Mouse (Mus musculus) gastrocnemius, adult 8-10 months (tissue): Measurements from ENCODE around the gene Arhgap44. TPM values are rescaled to one million over a fixed set of nuclear protein-coding genes. Genes with fewer than 3 reads are reported as not detected.

ENCODE experiments used
- DNase-seq, 2 experiments: peaks; one replicate each; pipeline ENCODE4 v3.0.0; 2022; ENCODE audit warnings: low spot score in 2 of 2
- total RNA-seq, 4 experiments: library from RNA; stranded (reverse); gene quantifications; 2 replicates each; pipeline ENCODE4 v1.2.4; 2022

The Arhgap44 gene
- total RNA-seq, result 10 to 100 TPM in 3 of 4 experiments, 1 to 10 TPM in 1; 8.4 to 11.2 (median 10.9) TPM

DNA sequence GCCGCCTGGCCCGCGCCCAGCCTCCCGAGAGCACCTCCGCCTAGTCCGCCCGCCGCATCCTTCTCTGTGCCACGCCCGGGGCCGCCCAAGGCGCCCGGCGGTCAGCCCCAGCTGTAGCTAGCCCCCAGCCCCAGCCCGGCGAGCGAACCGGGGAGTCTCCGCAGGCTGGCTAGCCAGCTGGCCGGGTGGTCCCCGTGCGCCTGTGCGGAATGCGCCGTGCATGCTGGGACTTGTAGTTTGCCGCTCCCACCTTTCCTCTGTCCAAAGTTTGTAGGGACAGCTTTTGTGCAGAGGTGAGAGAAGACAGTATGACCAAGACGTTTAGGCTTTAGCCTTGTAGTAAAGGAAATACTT lies at the start of gene Arhgap44:
Arhgap44 (minus strand) TSS at position 195 of the 354 bp plus-strand sequence.
- DNase-seq, result peak; percentile 18 to 38

DNA sequence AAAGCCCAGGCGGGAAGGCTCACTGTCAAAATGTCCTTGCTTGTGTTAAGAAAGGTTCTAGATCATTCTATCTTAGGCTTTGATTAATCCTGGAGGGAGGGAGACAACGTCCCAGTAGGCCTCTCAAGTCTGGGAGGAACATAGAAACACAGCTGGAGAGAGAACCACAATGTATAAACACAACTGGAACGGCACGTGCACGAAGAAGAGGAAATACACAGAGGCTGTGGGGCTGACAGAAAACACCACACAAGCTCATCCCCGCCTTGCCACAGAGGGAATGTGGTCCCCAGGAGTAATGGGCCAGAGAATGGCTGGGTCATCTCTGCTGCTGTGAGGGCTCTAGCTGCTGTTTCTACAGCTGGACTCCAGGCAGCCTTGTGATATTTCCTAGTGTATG lies 48.9 kb upstream of the Arhgap44 start:
- no peak for DNase-seq

DNA sequence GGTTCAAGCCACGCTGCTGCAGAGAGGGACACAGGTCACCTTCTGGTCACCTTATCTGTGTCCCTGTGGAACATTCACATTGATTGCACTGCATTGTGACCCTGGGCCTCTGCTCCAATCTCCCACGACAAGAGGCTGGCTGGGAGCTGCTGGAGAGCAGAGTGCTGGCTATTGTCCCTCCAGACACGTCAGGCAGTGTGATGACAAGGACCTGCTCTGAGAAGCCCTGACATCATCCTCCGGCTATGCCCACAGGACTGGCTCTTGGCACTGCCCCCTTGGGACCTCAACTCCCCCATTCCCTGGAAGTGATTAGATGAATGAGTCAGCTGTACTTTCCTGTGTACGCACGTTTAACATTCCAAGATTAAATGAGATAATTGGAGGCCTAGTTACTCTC lies 46.7 kb upstream of the Arhgap44 start:
- DNase-seq, result no peak

DNA sequence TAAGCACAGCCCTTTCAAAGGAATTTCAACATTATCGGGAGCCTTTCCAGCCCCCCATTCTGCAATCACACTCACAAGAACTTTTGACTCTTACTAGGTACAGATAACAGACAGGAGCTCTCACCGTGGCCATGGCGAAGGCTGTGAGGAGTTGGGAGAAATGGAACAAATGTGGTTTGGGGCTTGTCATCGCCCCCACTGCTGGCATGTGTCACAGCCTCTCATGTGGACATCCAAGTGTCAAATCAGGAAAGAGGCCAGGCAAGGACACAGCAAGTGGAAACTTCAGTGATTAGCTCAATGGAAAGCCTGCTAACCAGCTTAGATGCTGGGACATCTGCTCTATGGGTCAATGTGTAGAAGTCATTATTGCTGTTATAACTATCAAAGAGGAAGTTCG lies 42.5 kb upstream of the Arhgap44 start:
- DNase-seq, result no peak

DNA sequence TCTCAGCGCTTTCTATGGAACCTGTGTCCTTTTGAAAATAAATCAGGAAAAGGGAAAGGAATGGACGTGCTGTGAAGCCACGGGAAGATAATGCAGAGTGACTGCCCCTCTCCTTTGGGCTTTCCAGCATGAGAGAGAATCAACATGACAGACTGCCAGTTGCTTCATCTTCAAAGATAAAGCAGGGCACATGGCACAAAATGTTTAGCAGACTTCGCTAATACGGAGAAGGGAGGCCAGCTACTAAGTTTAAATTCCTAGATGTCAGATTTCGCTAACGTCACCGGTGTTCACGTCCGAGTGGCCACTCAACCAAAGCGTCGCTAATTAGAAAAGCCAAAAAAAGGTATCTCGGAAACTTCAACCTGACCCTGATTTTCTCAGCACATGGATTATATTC lies 41.9 kb upstream of the Arhgap44 start:
- no peak for DNase-seq

DNA sequence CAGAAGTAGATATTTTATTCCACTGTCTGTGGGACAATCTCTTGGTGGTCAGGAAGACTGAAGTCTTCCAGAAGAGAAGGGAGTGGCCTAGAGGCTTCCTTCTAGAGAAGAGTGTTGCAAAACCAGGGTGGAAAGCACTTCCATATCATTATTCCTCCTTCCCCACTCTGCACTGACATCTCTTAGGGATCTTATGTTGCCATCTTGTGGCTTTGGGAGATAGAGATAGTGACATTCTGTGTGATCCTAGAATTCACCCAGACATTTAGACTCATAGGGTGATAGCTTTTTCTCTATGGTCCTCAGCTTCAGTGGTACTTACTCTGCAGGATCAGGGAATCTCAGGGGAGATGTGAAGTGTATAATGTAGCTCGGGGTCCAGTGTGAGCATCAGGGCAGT lies 40.3 kb upstream of the Arhgap44 start:
- DNase-seq, result no peak

DNA sequence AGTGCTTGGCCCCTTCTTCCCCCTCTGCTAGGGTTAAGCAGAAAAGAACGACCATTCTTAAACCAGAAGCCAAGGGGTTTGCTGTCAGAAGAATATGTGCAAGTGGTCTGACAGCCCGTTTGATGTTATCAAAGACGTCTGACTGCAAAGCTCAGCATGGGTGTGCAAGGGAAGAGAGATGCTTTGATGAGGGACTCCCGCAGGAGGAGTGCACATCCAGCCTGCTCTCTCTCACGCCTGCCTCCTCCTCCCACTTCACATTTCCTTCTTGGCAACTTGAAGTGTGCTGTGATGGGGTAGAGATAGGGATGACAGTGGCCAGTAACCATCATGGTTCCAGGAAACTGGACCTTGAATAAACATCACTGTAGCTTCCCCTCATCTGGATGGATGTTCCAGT lies 39.5 kb upstream of the Arhgap44 start:
- no peak for DNase-seq

DNA sequence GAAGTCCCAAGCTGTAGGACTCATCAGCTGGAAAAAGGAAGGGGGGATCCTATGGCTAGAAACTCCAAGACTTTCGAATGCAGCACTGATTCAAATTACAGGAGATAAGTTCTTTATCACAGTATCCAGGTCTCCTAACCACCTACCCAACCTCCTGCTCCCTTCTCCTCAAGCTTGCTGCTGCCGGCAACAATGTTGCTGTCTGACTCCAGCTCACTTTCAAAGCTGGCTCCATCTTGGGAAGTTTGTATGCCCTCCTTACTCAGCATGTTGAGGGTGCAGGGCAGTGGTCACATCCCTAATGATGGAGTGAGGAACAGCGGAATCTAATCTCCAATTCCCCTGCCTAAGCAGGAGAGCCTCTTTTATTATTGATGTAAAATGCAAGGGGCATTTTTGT lies 35.3 kb upstream of the Arhgap44 start:
- DNase-seq, result no peak

DNA sequence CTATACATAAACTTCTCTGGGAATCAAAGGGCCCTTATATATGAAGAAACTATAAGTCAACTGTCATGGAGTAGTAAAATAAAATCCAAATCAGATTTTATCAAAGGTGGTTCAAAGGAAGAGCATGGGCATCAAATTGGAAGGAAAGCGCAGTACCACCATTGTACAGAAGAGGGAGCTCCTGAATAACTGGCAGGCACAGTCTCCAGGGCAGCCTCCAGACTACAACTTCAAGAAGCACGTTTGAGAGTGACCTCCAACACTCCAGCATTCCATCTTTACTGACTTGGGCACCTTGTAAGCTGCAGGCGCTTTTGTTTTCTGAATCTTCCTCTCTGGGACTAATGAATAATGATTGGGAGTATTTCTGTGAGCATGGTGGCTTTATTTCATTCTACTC lies 34.5 kb upstream of the Arhgap44 start:
- peak; percentile 13 to 20 for DNase-seq

DNA sequence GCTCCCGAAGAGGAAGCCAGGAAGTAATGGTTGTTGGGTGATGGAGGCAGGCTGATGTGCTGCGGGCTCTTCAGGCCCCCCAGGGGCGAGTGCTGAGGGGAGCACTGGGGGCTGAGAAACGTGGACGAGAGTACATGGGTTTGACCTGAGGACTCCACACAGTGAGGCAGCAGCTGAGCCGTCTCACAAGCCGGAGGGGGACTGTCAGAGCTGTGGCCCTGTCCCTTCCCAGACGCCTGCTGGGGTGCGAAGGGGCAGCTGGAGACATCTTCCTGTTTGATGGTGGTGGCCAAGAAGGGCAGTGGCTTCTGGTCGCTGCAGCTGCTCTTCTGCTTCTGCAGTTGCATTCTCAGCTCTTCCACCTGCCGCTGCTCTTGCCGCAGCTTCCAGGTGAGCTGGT lies 24.2 kb upstream of the Arhgap44 start:
- no peak for DNase-seq

DNA sequence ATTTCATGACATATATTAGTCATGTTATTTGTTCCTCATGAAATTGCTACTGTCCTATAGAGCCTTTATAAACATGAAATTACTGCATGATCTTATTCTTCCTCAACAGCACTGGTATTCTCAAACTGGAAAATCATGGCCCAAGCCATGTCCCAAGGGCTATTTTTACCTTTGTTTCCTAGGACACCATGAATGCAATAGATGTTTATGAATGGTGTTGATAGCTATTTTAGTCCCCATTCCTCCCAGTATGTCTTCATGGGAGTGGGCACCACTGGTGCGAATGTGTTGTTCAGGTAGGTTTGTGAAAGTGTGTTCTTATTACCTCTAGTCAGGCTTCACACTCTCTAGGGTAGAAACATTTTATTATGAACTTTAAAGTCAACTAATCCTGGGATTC lies 22.4 kb upstream of the Arhgap44 start:
- DNase-seq, result no peak

DNA sequence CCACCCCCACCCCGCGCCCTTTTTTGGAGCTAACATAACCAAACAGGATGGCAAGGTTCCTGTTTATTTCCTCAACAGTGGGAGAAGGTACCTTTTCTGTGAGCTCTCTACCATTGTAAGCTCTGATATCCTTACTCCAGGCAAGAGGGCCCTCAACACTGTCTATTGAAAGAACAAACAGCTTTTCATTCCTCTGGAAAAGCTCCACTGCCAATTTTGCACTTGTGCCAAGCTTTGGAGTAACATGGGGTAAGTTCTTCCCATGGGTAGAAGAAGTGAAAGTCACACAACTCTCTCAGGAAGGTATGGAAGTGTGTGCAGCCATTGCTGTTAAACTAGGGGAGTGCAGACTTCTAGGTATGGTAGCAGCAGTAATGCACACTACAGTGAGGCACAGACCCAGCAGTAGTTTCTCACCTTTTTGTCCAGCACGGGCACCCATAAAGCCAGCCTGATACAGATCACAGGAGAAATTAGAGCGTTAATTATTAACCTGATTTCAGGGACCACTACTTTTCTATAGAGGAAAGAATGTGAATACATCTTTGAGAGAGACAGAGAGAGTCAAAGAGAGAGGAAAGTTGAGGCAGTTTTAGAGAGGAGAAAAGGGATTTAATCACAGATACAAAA lies 7.5 kb upstream of the Arhgap44 start:
- DNase-seq, result no peak

DNA sequence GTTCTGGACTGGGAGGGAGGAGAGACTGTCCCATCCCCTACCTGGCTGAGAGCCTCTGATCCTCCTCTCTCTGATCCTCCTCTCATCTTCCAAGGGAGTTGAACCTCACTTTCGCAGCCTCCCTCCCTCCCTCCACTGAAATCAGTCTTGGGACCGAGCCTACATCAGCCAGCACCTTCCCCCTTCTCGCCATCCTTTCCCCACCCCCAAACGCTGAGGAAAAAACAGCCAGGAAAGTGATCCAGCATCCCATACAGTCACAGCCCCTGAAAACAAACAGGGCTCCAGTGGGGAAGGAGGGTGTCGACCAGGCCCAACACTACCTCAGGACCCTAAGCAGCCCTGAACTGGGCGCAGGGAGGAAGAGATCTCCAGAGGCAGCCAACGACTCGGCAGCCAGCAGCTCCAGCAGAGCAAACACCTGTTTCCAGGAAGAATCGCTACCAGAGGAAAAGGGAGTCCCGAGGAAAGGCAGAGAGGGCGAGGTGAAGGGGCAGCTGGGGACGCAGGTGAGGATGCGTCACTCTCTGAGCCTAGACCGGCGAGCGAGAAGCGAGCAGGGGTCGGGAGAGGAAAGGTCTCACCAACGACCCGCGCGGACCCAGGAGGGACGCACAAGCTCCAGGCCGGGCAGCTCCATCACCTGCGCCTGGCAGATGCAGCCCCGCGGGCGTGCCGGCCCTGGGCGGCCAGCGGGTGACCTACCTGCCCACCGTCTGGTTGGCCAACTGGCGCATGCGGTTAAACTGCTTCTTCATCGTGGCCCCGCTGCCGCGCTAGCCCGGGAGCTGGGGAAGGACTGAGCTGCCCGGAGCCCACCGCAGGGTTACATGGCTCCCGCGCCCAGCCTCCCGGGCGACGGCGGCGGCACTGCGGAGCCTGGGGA lies 637 bp downstream of the Arhgap44 start:
- DNase-seq, result no peak

DNA sequence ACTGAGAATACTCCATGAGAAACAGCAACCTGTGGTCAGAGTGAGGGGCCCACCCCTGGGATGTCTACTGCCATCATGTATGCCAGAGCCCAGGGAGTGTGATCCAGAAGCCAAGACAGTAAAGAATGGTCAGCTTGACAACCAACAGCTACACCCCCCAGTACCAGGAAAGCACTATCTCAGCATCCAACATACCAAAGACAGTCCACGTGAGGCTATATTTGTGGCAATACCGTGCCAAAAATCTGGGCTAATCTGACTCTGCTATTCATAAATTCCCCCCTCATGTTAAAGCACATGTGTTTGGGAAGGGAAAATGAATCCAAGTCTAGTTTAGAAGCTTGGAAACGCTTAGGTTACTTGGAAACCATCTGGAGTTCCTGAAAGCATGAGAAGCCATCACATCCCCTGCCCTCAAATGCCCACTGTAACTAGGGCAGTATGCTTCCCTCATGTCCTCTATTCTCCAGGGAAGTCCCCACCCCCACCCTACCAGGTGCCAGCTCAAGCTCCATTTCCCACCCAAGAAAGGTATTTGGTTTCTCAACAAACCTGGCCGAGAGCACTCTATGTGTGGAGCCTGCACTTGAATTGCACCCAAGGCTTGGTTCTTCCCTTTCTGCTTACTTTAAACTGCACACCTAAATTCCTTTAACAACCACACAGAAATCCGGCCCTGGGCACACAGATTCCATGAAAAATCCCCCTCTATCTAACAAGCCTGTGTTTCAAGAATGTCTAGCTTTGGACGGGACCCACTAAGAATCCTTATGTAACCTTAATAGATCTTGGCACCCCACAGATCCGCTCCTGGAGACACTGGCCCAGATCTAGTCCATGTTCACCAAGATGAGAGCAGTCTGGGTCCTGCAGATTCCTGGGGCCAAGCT lies 1.5 kb downstream of the Arhgap44 start:
- DNase-seq, result no peak

DNA sequence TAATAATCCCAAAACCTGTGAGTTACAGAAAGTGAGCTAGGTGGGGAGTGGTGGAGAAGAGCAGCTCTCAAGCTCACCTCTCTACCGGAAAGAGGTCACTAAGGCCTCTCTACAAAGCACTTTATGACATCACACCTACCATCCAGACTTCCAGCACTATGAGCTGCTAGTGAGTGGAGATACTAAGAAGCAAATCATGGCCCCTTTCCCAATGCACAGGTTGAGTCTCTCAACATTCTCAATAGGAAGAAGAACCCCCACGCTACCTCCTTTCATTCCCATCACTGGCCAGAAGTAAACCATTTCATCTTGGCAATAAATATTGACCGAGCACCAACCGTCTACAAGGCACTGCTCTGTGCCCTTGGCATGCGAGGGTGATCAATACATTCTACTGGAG lies 3.0 kb downstream of the Arhgap44 start, which contains the start of gene 1700086D15Rik:
1700086D15Rik (minus strand) TSS at position 101 of the 400 bp plus-strand sequence.
- no peak for DNase-seq

DNA sequence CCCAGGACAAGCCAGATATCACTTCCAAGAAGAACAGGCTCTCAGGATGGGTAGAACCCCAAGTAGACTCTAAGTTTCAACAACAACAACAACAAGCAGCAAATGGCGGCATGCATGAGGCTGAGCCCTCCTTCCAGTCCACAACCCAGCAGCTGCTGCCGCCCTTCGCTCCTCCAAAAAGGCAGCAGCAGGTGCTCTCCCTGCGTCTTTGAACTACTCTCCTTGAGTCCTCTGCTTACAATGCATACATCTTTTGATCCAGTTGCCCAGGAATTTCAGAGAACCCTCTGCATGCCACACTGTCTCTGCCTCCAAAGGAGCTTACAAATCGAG lies 4.1 kb downstream of the Arhgap44 start:
- DNase-seq, result no peak

DNA sequence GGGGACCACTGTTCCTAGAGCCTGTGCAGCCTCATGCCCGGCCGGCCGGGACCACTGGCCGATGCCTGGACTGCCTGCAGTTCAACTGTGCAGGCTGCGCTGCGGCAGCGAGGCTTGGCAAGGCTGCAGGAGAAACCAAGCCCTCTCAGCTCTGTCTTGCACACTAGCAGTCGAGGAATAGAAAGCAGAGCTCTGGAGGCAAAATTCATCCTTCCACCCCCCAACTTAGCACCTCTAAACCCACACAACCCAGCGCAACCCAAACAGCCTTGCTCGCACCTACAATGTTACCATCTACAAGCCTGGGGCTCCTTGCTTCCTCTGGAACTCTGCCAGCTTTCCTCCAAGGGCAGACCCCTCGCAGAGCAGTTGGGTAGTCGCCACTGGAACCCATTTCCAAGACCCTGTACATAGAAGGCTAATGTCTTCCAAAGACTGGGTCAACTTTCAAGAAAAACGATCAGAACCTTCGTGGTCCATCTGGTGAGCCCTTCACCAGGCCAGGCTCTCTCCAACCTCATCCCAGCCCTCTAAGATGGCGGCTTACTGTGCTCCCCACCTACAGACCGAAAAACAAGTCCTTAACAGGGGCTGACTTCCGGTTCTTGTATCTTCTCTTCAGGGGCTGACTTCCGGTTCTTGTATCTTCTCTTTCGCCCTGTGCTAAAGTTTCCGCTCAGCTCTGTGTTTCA lies 4.6 kb downstream of the Arhgap44 start:
- no peak for DNase-seq

DNA sequence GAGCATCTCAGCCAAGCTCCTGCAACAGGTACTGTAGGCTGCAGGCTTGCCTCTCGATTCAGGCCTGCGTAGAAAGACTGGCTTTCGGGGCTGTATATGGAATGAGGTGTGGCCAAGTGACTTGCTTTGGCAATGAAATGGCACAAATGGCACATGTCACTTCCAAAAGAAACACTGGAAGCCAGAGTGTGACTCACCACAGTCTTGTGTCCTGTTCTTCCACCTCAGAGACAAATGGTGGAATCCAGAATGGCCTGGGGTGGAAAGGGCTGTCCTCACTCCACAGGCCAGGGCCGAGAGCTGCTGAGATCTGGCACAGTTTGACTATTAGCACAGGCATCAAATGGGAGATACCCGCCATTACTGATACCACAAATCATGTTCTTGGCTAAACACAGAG lies 9.8 kb downstream of the Arhgap44 start:
- DNase-seq, result no peak

DNA sequence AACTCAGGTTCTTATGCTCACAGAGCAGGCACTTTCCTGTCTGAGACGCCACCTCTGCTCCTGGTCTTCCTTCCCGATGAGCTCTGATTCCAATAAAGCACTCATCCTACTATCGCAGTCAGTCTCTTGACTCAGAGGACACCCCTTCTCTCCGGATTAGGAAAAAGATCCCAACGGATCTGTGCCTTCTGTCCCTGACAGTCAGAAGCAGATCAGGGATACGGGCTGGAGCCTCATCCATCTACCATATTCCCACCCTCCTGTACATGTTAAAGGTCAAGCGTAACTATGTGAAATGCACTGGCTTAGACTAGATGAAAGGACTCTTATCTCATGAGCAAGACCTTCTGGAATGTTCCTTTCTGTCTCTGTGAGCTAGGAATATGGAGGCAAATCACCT lies 14.3 kb downstream of the Arhgap44 start:
- DNase-seq, result no peak

DNA sequence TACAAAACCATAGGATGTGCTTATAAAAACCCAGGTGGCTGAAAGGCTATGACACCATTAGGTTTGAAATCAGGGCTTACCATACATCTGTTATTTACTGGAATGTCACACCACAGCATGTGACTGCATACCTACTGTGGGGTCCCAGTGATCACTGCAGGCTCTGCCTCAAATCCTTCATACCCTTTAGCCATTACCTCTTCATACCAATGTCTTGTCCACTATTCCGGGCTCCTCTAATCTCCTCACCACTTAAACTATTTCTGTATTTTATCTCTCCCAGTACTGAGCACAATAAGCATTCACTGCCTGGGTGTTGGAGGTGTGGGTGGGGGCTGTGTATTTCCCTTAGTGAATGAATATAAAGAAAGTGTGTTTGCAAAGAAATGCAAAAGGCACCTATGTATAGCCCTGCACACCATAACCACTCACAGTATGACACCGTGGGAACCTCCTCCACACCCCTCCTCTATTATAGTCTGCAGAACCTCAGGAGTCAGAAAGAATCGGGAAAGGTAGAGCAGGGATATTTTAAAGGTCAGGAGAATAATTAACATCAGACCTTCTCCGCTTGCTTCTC lies 19.8 kb downstream of the Arhgap44 start:
- no peak for DNase-seq

DNA sequence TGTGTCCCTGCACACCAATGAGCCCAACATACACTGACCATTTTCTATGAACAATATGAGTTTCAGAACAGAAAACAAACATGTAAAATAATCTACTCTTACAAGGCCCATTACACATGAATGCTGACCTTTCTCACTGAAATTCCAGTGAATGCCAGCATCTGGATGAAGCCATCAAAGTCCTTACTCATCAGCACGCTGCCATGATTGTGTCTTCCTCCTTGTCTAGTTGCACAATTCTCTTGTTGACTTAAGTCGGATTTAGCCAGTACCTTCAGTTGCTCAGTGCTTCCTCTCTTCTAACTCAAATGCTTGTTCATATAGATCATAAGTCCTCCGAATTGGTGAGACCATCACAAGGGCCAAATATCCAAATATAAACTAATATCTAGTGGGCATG lies 23.7 kb downstream of the Arhgap44 start:
- DNase-seq, result no peak
